Mouse (Mus musculus): ENCODE results near the gene 6820408C15Rik. TPM values are rescaled to one million over a fixed set of nuclear protein-coding genes. Genes with fewer than 3 reads are reported as not detected.

Gene 6820408C15Rik
- polyA plus RNA-seq, 1 experiment from 2014 or later: 0.53 TPM

DNA sequence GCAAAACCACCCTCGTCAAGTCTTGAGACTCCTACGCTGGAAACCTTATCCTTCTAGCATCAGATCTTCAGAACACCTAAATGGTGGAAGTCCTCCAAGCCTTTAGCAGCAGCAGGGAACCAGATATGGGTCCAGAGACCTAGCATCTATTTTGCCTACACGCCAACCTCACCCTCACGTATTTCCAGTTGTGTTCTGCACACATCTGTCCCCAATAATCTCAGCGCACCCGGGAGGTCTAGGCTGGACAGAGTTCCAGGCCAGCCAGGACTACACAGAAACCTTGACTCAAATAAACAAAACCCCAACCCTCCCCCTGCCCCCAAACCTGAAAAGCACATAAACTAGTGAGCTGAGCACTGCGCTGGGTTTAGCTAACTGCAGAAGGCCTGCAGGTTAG is 3.9 kb upstream of the 6820408C15Rik start:
- H3K4me1 ChIP-seq (ENCODE audit: insufficient read depth): peaks cover 21% of the 10 kb centered on the region
- H3K9me3 ChIP-seq (ENCODE audit: low read depth, low read length): peaks cover 5% of the 10 kb centered on the region; the same call in 1 of the 2 replicates
- peak overlapping the region; percentile 96 for H3K4me3 ChIP-seq (ENCODE audit: low read depth, low read length)
- 3% methylated on average over 7 of the region's 7 CpGs for WGBS
- no peaks in the 10 kb centered on the region for H3K27me3 ChIP-seq (ENCODE audit: insufficient read depth, low read length)
- DNase-seq: no peak
- 0 out of 2 replicates have a peak, but pooled peaks cover 4% of the 10 kb centered on the region for H3K36me3 ChIP-seq (ENCODE audit: insufficient read depth)
- peak; percentile 0; the same call in 1 of the 2 replicates for ATAC-seq (ENCODE audit: insufficient read depth)
- no peak for TF ChIP-seq CTCF (IDR thresholded peaks at IDR 0.05; ENCODE audit: low read depth)
- H3K4me2 ChIP-seq: peak overlapping the region; percentile 96
- H3K27ac ChIP-seq (ENCODE audit: low read depth): peak overlapping the region; percentile 99
- peak overlapping the region; percentile 99 for H3K9ac ChIP-seq

DNA sequence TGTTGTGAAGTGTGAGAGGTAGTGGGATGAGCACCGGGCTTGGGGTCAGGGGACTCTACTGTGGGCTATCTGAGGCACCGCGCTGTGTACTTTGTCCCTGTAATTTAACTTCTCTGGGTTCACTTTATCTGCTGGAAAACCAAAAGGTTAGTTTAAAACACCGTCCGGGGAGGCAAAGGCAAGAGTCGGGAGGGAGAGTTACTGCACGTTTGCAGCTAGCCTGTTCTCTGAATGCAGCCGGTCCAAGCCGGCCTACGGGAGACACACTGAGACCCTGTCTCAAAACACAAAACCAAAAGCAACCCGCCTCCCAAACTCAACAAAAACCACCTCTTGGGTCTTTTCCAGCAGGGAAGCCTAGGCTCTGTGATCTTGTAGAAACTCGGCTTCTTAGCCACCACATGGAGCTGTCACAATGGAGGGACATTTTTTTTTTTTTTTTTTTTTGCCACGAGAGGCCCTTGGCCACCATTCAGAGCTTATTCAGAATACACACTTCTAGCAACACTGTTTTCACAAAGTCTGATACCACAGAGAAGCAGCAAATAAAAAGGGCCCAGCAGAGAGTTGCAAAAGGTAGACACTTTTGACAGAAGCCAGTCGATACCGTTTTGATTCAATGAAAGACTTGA is 2.7 kb upstream of the 6820408C15Rik start:
- 2% methylated on average over 15 of the region's 15 CpGs for WGBS
- Histone ChIP-seq H3K9ac (peak overlapping the region; percentile 99), H3K36me3 (ENCODE audit: insufficient read depth) (0 out of 2 replicates have a peak, but pooled peaks cover 4% of the 10 kb centered on the region), H3K4me1 (ENCODE audit: insufficient read depth) (peaks cover 21% of the 10 kb centered on the region), H3K9me3 (ENCODE audit: low read depth, low read length) (peaks cover 5% of the 10 kb centered on the region; the same call in 1 of the 2 replicates), H3K4me2 (peak overlapping the region; percentile 96), H3K27me3 (ENCODE audit: insufficient read depth, low read length) (no peaks in the 10 kb centered on the region), H3K4me3 (ENCODE audit: low read depth, low read length) (peak overlapping the region; percentile 96), H3K27ac (ENCODE audit: low read depth) (peak overlapping the region; percentile 99)
- ATAC-seq (ENCODE audit: insufficient read depth): no peak
- DNase-seq: peak; percentile 67
- TF ChIP-seq CTCF (IDR thresholded peaks at IDR 0.05; ENCODE audit: low read depth): no peak

DNA sequence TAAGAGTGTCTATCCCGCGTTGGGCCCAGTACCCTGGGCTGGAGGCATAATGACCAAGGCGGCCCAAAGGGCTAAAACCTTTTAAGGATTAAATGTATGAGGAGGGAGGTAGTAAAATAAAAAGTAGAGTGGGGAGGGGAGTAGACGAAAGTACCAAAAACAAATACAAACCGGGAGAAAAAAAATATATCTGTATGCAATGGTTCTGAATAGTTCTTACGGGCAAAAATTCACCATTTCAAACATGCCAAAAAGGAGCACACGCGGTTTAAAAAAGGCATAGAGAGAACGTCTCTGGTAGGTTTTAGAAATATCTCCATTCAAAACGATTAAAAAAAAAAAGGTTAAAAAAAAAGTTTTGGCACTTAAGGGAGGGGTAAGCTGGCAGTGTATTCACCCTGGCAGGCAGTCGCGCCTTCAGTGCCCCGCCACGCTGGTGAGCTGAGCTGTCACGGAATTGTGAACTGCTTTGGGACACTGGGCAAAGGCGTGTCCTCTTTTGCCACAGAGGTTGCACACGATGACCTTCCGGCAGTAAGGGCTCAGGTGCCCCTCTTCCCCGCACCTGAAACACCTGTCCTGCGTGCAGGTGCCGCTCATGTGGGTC is 2.1 kb upstream of the 6820408C15Rik start:
- H3K4me3 ChIP-seq (ENCODE audit: low read depth, low read length): peak overlapping the region; percentile 96
- no peak for ATAC-seq (ENCODE audit: insufficient read depth)
- peaks cover 21% of the 10 kb centered on the region for H3K4me1 ChIP-seq (ENCODE audit: insufficient read depth)
- no peak for TF ChIP-seq CTCF (IDR thresholded peaks at IDR 0.05; ENCODE audit: low read depth)
- peaks cover 5% of the 10 kb centered on the region; the same call in 1 of the 2 replicates for H3K9me3 ChIP-seq (ENCODE audit: low read depth, low read length)
- DNase-seq: peak; percentile 31
- H3K4me2 ChIP-seq: peak overlapping the region; percentile 96
- 0 out of 2 replicates have a peak, but pooled peaks cover 4% of the 10 kb centered on the region for H3K36me3 ChIP-seq (ENCODE audit: insufficient read depth)
- H3K27ac ChIP-seq (ENCODE audit: low read depth): peak overlapping the region; percentile 99
- H3K9ac ChIP-seq: peak overlapping the region; percentile 99
- under 1% methylated on average over 21 of the region's 21 CpGs for WGBS
- no peaks in the 10 kb centered on the region for H3K27me3 ChIP-seq (ENCODE audit: insufficient read depth, low read length)

DNA sequence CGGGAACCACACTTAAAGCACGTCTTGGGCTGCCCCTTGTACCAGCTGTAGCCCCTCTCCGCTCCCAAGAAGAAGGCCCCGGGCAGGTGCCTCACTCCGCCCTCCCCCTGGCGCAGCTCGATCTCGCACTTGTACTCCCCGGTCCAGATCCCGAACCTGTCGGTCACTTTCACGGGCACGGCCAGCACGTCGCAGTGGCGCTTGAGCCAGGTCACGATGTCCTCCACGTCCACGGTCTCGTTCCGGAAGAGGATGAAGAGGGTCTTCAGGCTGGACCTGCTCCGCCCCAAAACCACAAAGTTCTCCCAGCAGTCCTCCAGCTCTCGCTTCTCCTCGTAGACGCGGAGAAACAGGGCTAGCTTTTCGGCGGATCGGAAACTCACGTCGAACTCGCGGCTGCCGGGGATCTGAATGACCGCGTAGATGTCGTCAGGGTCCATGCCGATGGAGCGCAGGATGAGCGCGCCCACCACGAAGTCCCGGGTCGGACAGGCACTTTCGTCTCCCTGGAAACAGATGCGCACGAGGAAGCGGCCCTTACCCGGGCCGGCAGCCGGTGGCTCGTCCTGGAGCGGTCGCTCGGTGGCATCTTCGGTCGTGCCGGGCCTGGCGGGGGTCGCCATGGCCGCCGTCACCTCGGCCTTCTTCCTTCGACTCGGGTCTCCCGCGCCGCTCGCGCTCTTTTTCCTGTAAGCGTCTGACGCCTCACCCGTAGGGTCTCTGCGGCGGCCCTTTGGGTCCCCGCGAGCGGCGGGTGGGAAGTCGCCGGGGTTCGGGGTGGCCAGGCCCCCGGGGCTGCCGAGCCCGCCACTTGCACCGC is 1.4 kb upstream of the 6820408C15Rik start:
- H3K27me3 ChIP-seq (ENCODE audit: insufficient read depth, low read length): no peaks in the 10 kb centered on the region
- ATAC-seq (ENCODE audit: insufficient read depth) (no peak), DNase-seq (peak; percentile 57)
- no peak for TF ChIP-seq CTCF (IDR thresholded peaks at IDR 0.05; ENCODE audit: low read depth)
- H3K9ac ChIP-seq: peak overlapping the region; percentile 99
- under 1% methylated on average over 86 of the region's 86 CpGs for WGBS
- H3K9me3 ChIP-seq (ENCODE audit: low read depth, low read length): peaks cover 5% of the 10 kb centered on the region; the same call in 1 of the 2 replicates
- H3K4me1 ChIP-seq (ENCODE audit: insufficient read depth): peaks cover 21% of the 10 kb centered on the region
- peak overlapping the region; percentile 96 for H3K4me2 ChIP-seq
- H3K36me3 ChIP-seq (ENCODE audit: insufficient read depth): 0 out of 2 replicates have a peak, but pooled peaks cover 4% of the 10 kb centered on the region
- peak overlapping the region; percentile 96 for H3K4me3 ChIP-seq (ENCODE audit: low read depth, low read length)
- peak overlapping the region; percentile 99 for H3K27ac ChIP-seq (ENCODE audit: low read depth)

DNA sequence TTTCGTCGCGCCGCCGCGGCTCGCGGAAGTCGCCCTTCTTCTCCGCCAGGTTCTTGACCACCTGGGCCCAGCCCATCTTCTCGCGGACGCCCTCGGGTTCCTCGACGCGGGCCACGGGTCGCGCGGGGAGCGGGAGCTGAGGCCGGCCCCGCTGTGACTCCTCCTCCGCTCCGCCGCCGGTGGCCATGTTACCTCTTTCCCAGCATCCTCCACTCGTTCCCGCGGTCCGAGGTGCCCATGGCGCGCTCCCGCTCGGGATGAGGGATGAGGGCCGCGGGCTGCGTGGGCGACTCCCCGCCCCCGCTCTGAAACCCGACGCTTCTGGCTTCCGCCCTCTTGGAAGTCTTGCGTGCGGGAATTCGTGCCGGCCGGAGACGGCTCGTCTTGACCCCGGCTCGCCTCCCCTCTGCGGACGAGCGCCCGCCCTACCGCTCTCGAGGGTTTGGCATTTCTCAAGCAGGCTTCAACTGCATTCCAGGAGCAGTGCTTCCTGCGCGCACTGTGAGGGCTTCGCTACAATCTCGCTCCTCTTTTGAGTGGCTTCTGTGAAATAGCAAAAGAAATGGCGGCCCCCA is 709 bp upstream of the 6820408C15Rik start, which contains the start of gene Zcchc3:
Gene Zcchc3, minus strand, starts transcription at position 437 of the 575 bp plus-strand sequence.
- H3K4me1 ChIP-seq (ENCODE audit: insufficient read depth): peaks cover 16% of the 10 kb centered on the region
- peak within 1 kb of the TSS; percentile 99 for H3K27ac ChIP-seq (ENCODE audit: low read depth)
- peaks cover 5% of the 10 kb centered on the region; the same call in 1 of the 2 replicates for H3K9me3 ChIP-seq (ENCODE audit: low read depth, low read length)
- H3K9ac ChIP-seq: peak within 1 kb of the TSS; percentile 99
- no peak for TF ChIP-seq CTCF (IDR thresholded peaks at IDR 0.05; ENCODE audit: low read depth)
- H3K36me3 ChIP-seq (ENCODE audit: insufficient read depth): 0 out of 2 replicates have a peak, but pooled peaks cover 4% of the 10 kb centered on the region
- H3K27me3 ChIP-seq (ENCODE audit: insufficient read depth, low read length): no peaks in the 10 kb centered on the region
- ATAC-seq (ENCODE audit: insufficient read depth): peak; percentile 80
- peak within 1 kb of the TSS; percentile 96 for H3K4me3 ChIP-seq (ENCODE audit: low read depth, low read length)
- 0% methylated on average over 64 of the region's 65 CpGs for WGBS
- peak; percentile 97 for DNase-seq
- H3K4me2 ChIP-seq: peak within 1 kb of the TSS; percentile 96

DNA sequence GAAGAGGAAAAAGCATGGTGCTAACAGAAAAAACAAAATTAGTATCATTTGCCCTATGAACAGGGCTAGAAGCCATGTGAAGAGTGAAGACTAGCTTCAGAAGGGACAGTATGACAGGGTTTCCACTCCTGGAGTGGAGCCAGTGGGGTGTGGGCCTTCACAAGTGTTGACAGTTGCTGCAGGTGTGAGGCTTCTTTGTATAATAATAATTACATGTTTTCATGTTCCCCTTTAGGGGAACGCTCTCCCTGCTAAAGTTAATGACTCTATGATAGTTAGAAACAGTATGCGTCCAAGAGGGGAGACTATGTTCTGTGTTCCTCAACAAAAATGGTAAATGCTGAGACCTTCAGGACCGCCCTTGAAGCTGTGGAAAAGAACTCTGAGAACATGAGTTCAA is 399 bp downstream of the 6820408C15Rik start:
- no peak for TF ChIP-seq CTCF (IDR thresholded peaks at IDR 0.05; ENCODE audit: low read depth)
- H3K4me3 ChIP-seq (ENCODE audit: low read depth, low read length): peak overlapping the region; percentile 96; the same call in 1 of the 2 replicates
- H3K36me3 ChIP-seq (ENCODE audit: insufficient read depth): 0 out of 2 replicates have a peak, but pooled peaks cover 4% of the 10 kb centered on the region
- peak overlapping the region; percentile 99 for H3K27ac ChIP-seq (ENCODE audit: low read depth)
- H3K27me3 ChIP-seq (ENCODE audit: insufficient read depth, low read length): no peaks in the 10 kb centered on the region
- H3K9ac ChIP-seq: no peak overlapping the region
- WGBS: 90% methylated on average over 3 of the region's 3 CpGs
- H3K9me3 ChIP-seq (ENCODE audit: low read depth, low read length): peaks cover 5% of the 10 kb centered on the region; the same call in 1 of the 2 replicates
- DNase-seq: no peak
- no peak for ATAC-seq (ENCODE audit: insufficient read depth)
- H3K4me1 ChIP-seq (ENCODE audit: insufficient read depth): peaks cover 7% of the 10 kb centered on the region
- H3K4me2 ChIP-seq: peak overlapping the region; percentile 96

All from lung, embryonic 14.5 days (tissue).